Mouse (Mus musculus) embryonic facial prominence, embryonic 10.5 days (tissue): ENCODE results near the gene Ceacam16. TPM values are rescaled to one million over a fixed set of nuclear protein-coding genes. Genes with fewer than 3 reads are reported as not detected.

Experiments used
- DNase-seq: peaks from one replicate; pipeline ENCODE4 v3.0.0-alpha.2; 2017; ENCODE audit warnings: low spot score
- H3K27ac ChIP-seq: fragments of 300-500 bp; sonication (generic); replicated peaks from 2 replicates; pipeline ENCODE4 v1.5.1; 2016; ENCODE audit warnings: mild to moderate bottlenecking
- H3K27me3 ChIP-seq: fragments of 300-500 bp; sonication (generic); replicated peaks from 2 replicates; pipeline ENCODE4 v1.6.1; 2016; ENCODE audit warnings: low read depth, mild to moderate bottlenecking; ENCODE audit not compliant: poor library complexity, severe bottlenecking
- H3K36me3 ChIP-seq: fragments of 300-500 bp; sonication (generic); replicated peaks from 2 replicates; pipeline ENCODE4 v1.6.1; 2016; ENCODE audit warnings: mild to moderate bottlenecking, moderate library complexity
- H3K4me1 ChIP-seq: fragments of 300-500 bp; sonication (generic); 2 replicates; pipeline ENCODE4 v1.6.1; 2016
- H3K4me3 ChIP-seq: fragments of 300-500 bp; sonication (generic); 2 replicates; pipeline ENCODE4 v1.5.1; 2016; ENCODE audit warnings: mild to moderate bottlenecking, moderate library complexity
- H3K9me3 ChIP-seq: fragments of 300-500 bp; sonication (generic); 2 replicates; pipeline ENCODE4 v1.6.1; 2016; ENCODE audit warnings: mild to moderate bottlenecking
- WGBS: fragments of 180-500 bp; shearing (Covaris S2); methylation state at CpG from one replicate; pipeline ENCODE4 v1.1.7; 2016; 5-methylcytosine and 5-hydroxymethylcytosine counted together
- polyA plus RNA-seq: library from polyadenylated mRNA; unstranded; fragments of >200 nt; fragmentation: Nextera tagmentation; extraction: Ambion mirVana; gene quantifications from 2 replicates; pipeline ENCODE4 v1.2.1, GENCODE M21; 2016

Gene Ceacam16
- polyA plus RNA-seq, 1 experiment from 2014 or later: not detected

DNA sequence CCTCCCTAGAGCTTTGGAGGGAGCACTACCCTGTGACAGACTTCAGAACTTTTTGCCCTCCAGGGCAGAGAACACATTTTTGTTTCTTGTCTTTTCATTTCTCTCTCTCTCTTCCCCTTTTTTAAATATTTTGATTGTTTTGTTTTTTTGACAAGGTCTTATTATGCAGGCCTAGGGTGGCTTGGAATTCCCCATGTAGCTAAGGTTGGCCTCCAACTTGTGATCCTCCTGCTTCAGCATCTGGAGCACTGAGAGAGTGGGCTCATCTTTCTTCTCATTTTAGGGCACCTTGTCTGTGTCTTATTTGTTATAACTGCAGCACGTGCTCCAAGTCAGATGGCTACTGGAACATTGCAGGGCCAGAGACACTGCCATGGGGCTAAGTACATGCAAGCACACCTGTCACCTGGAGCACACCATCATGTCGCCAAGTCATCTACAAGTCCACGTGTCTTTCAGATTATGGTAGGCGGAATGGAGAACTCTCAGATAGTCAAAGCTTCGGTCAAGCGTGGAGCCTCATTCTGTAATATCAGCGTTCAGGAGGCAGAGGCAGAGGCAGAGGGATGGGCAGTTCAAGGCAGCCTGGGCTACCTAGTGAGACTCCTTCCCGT is 54.6 kb downstream of the Ceacam16 start:
- WGBS: 85% methylated on average over 8 of the region's 8 CpGs
- H3K27ac ChIP-seq: no peak overlapping the region
- DNase-seq: no peak
- H3K4me3 ChIP-seq: no peak overlapping the region
- H3K4me1 ChIP-seq: peaks cover 17% of the 10 kb centered on the region
- no peaks in the 10 kb centered on the region for H3K36me3 ChIP-seq
- H3K27me3 ChIP-seq: peaks cover 50% of the 10 kb centered on the region
- H3K9me3 ChIP-seq: no peaks in the 10 kb centered on the region

DNA sequence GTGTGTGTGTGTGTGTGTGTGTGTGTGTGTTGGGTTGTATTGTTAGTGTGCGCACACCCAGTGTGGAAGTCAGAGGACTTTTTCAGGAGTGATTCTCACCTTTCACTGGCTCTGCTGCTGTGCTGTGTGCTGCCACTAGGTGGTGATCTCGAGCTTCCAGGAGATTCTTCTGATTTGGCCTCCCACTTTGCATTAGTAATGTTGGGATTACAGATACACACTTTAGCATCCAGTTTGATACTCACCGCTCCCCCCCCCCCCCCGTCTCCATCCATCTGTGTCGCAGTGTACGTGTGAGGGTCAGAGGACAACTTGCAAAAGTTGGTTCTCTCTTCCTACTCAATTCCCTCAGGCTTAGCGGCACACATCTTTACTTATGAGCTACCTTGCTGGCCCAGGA is 58.1 kb downstream of the Ceacam16 start:
- H3K4me1 ChIP-seq: no peaks in the 10 kb centered on the region
- H3K9me3 ChIP-seq: no peaks in the 10 kb centered on the region
- H3K4me3 ChIP-seq: no peak overlapping the region
- DNase-seq: peak; percentile 76
- H3K27ac ChIP-seq: no peak overlapping the region
- H3K36me3 ChIP-seq: no peaks in the 10 kb centered on the region
- peaks cover 15% of the 10 kb centered on the region for H3K27me3 ChIP-seq
- 20% methylated on average over 7 of the region's 7 CpGs for WGBS

Other genes with a start within 250 kb of the Ceacam16 start
- gene Relb, start 231.9 kb downstream of the Ceacam16 start, polyA plus RNA-seq: 3.5 and 4.2 TPM in 2 replicates
- 82.7 and 86.4 TPM in 2 replicates for gene Clptm1, start 196.3 kb downstream of the Ceacam16 start, polyA plus RNA-seq
- 0.29 and 0.47 TPM in 2 replicates for gene Apoc2, start 183.4 kb downstream of the Ceacam16 start, polyA plus RNA-seq
- gene Gm44805, start 179.9 kb downstream of the Ceacam16 start, polyA plus RNA-seq: not detected in 2 replicates
- 0.09 TPM in 1 of 2 replicates, not detected in the other for gene Apoc4, start 179.8 kb downstream of the Ceacam16 start, polyA plus RNA-seq
- gene Apoc1, start 168.6 kb downstream of the Ceacam16 start, polyA plus RNA-seq: 3.6 and 4.7 TPM in 2 replicates
- gene Apoe, start 162.1 kb downstream of the Ceacam16 start, polyA plus RNA-seq: 135 and 168 TPM in 2 replicates
- gene Tomm40, start 145.9 kb downstream of the Ceacam16 start, polyA plus RNA-seq: 216 and 221 TPM in 2 replicates
- 110 TPM in 2 replicates for gene Nectin2, start 110.8 kb downstream of the Ceacam16 start, polyA plus RNA-seq
- gene Bcam, start 90.3 kb downstream of the Ceacam16 start, polyA plus RNA-seq: 68.3 and 79.4 TPM in 2 replicates
- 1.9 and 2.9 TPM in 2 replicates for gene Cblc, start 64.5 kb downstream of the Ceacam16 start, polyA plus RNA-seq
- 1.7 TPM in 2 replicates for gene Bcl3, start 38.5 kb downstream of the Ceacam16 start, polyA plus RNA-seq
- gene Gm19345, start 9.3 kb downstream of the Ceacam16 start, polyA plus RNA-seq: not detected in 2 replicates
- gene Ceacam19, start 26.7 kb upstream of the Ceacam16 start, polyA plus RNA-seq: not detected in 2 replicates
- gene Pvr, start 59.9 kb upstream of the Ceacam16 start, polyA plus RNA-seq: 8.2 and 8.8 TPM in 2 replicates
- gene Igsf23, start 89.5 kb upstream of the Ceacam16 start, polyA plus RNA-seq: 0.21 TPM in 1 of 2 replicates, not detected in the other
- gene Ceacam20, start 104.1 kb upstream of the Ceacam16 start, polyA plus RNA-seq: not detected in 2 replicates
- not detected in 2 replicates for gene Nlrp9b, start 130.2 kb upstream of the Ceacam16 start, polyA plus RNA-seq
- gene Vmn1r91, start 238.4 kb upstream of the Ceacam16 start, polyA plus RNA-seq: not detected in 2 replicates